Mouse (Mus musculus) monocyte, adult 2 months (primary cell): ENCODE results near the gene C130050O18Rik.

Source experiments
- DNase-seq, 2 experiments: peaks; one replicate each; pipeline ENCODE4 v3.0.0; 2022; ENCODE audit warnings: low spot score in 2 of 2, low read depth in 1 of 2

The C130050O18Rik gene

GRCm38 (mm10) chr5:139453031-139453430 is 48.0 kb downstream of the C130050O18Rik start:
- DNase-seq, result no peak

- DNase-seq, result no peak
Measured at GRCm38 (mm10) chr5:139455166-139455565, 50.1 kb downstream of the C130050O18Rik start.

GRCm38 (mm10) chr5:139457241-139457640 is 52.2 kb downstream of the C130050O18Rik start:
- DNase-seq, result no peak

GRCm38 (mm10) chr5:139459938-139460337 is 54.9 kb downstream of the C130050O18Rik start:
- no peak for DNase-seq

GRCm38 (mm10) chr5:139460384-139461067 is 55.4 kb downstream of the C130050O18Rik start, which contains the start of gene 3110082I17Rik:
3110082I17Rik (minus strand) TSS chr5:139460527.
- peak; percentile 87 to 97 for DNase-seq

GRCm38 (mm10) chr5:139464874-139465273 is 59.8 kb downstream of the C130050O18Rik start:
- no peak for DNase-seq
